20 mouse cellular contexts compared by ENCODE assay signal in the genomic region with DNA sequence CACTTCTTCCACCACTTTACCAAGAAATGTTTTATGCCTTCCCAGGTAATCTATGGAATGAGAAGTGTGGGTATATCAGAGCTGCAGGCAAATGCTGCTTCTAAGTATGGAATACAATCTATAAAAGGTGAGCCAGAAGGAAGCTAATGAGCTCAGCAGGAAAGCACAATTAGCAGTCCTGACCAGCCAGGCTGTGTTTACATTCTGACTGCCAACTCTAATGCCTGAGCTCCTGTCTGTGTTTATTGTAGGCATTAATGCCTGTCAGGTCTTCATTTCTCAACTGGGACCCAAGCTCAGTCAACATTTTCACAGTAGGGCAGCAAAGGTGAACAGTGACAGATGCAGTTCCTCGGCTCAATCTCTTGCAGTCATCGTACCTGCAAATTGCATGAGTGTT.
"Had no signal": no experiment of that assay in that cellular context is flagged by ENCODE, and none has a peak within 500 bp of the region (broad histone marks: within the 10 kb centered on the region; RNA-seq: fewer than 3 reads in every experiment).

No protein-coding gene starts in this region.

- ATAC-seq: liver, postnatal 0 days; lung, postnatal 0 days had no signal

- H3K4me3 ChIP-seq: limb, embryonic 12.5 days; limb, embryonic 15.5 days; myocyte; neural tube, embryonic 13.5 days; stomach, embryonic 15.5 days had no signal

- H3K27ac ChIP-seq: limb, embryonic 12.5 days; limb, embryonic 15.5 days; liver, embryonic 14.5 days; macrophage; neural tube, embryonic 13.5 days; stomach, embryonic 15.5 days had no signal

- H3K36me3 ChIP-seq: limb, embryonic 12.5 days; limb, embryonic 15.5 days; neural tube, embryonic 13.5 days; stomach, embryonic 15.5 days had no signal

- H3K9ac ChIP-seq: limb, embryonic 12.5 days; limb, embryonic 15.5 days; liver, embryonic 14.5 days; liver, postnatal 0 days; lung, embryonic 14.5 days; neural tube, embryonic 13.5 days; stomach, embryonic 15.5 days had no signal

- H3K4me1 ChIP-seq: limb, embryonic 12.5 days; limb, embryonic 15.5 days; neural tube, embryonic 13.5 days; stomach, embryonic 15.5 days had no signal

- DNase-seq: kidney, adult 9 months; kidney, postnatal 14 days; kidney, postnatal 4 days; left cerebral cortex, postnatal 4 days; liver, postnatal 0 days; lung, embryonic 14.5 days; midbrain, embryonic 14.5 days; retina, postnatal 1 day; right cerebral cortex, postnatal 25 days; spleen, adult 18-20 months; thymus, postnatal 25 days had no signal

- H3K9me3 ChIP-seq: limb, embryonic 15.5 days; neural tube, embryonic 13.5 days; stomach, embryonic 15.5 days had no signal

- H3K4me2 ChIP-seq: limb, embryonic 12.5 days; limb, embryonic 15.5 days; liver, embryonic 11.5 days; lung, embryonic 14.5 days; neural tube, embryonic 13.5 days; stomach, embryonic 15.5 days had no signal

- H3K27me3 ChIP-seq: limb, embryonic 12.5 days; limb, embryonic 15.5 days; neural tube, embryonic 13.5 days; stomach, embryonic 15.5 days had no signal
